Mouse (Mus musculus) stomach, postnatal 0 days (tissue): ENCODE results near the gene Dmbt1. TPM values are rescaled to one million over a fixed set of nuclear protein-coding genes. Genes with fewer than 3 reads are reported as not detected.

ENCODE experiments used
- ATAC-seq: fragments of 200-750 bp; cut with Nextera tagmentation; 2 replicates; pipeline ENCODE4 v1.8.0; 2017; ENCODE audit not compliant: low FRiP score, low TSS enrichment
- DNase-seq: peaks from one replicate; pipeline ENCODE4 v3.0.0-alpha.2; 2016; ENCODE audit warnings: low spot score
- H3K27ac ChIP-seq: fragments of 300-500 bp; sonication (generic); replicated peaks from 2 replicates; pipeline ENCODE4 v1.5.1; 2014; ENCODE audit warnings: mild to moderate bottlenecking, control low read depth
- H3K27me3 ChIP-seq: fragments of 300-500 bp; sonication (generic); 2 replicates; pipeline ENCODE4 v1.6.1; 2014; ENCODE audit warnings: low read length; ENCODE audit not compliant: control insufficient read depth, insufficient read depth
- H3K36me3 ChIP-seq: fragments of 300-500 bp; sonication (generic); 2 replicates; pipeline ENCODE4 v1.6.1; 2014; ENCODE audit warnings: low read length, mixed read lengths; ENCODE audit not compliant: control insufficient read depth, insufficient read depth
- H3K4me1 ChIP-seq: fragments of 300-500 bp; sonication (generic); replicated peaks from 2 replicates; pipeline ENCODE4 v1.6.1; 2014; ENCODE audit warnings: antibody characterized with exemption; ENCODE audit not compliant: control insufficient read depth, insufficient read depth
- H3K4me2 ChIP-seq: fragments of 300-500 bp; sonication (generic); replicated peaks from 2 replicates; pipeline ENCODE4 v1.6.1; 2014; ENCODE audit warnings: low read depth, mild to moderate bottlenecking, control low read depth, moderate library complexity
- H3K4me3 ChIP-seq: fragments of 300-500 bp; sonication (generic); 2 replicates; pipeline ENCODE4 v1.5.1; 2014; ENCODE audit warnings: low read depth, low read length, control low read depth
- H3K9ac ChIP-seq: fragments of 300-500 bp; sonication (generic); 2 replicates; pipeline ENCODE4 v1.6.1; 2014; ENCODE audit warnings: mild to moderate bottlenecking, low read length, control low read depth, mixed read lengths
- H3K9me3 ChIP-seq: fragments of 300-500 bp; sonication (generic); 2 replicates; pipeline ENCODE4 v1.6.1; 2016; ENCODE audit warnings: low read length; ENCODE audit not compliant: control insufficient read depth
- CTCF ChIP-seq: IDR thresholded peaks from 2 replicates; pipeline ENCODE4 v1.5.1; 2016; ENCODE audit warnings: antibody characterized with exemption, low read depth, mild to moderate bottlenecking, moderate library complexity
- EP300 ChIP-seq: optimal IDR thresholded peaks from 2 replicates; pipeline ENCODE3; 2016; ENCODE audit warnings: antibody characterized with exemption
- whole genome bisulfite sequencing: fragments of 180-500 bp; shearing (Covaris S2); extraction: QIAGEN DNeasy Blood & Tissue Kit; methylation state at CpG from one replicate; pipeline ENCODE4 v1.1.7; 2014; 5-methylcytosine and 5-hydroxymethylcytosine counted together
- polyA plus RNA-seq: library from polyadenylated mRNA; unstranded; fragments of >200 nt; fragmentation: Nextera tagmentation; extraction: Ambion mirVana; gene quantifications from 2 replicates; pipeline ENCODE4 v1.2.1, GENCODE M21; 2015

Dmbt1 gene
- polyA plus RNA-seq, 1 experiment from 2014 or later, result 174 TPM

DNA sequence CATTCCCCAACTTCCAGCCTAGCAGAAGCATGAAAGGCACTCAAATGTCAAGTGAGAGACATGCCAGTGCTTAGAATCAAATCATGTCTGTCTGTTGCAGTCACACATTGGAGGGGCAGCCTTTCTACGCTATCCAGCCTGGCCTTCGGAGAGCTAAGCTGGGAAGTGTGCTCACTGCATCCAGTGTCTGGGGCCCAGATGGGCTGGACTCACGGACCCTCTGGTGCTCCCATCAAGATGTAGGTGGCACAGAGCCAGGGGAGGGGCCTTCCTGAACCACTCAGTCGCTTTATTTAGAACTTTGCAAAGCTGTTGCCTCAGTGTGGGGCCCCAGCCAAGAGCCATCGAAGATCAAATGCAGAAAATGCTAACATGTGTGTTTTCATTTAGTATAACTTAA, 43.7 kb upstream of the Dmbt1 start:
- Histone ChIP-seq H3K4me3 (no peak overlapping the region), H3K4me1 (no peaks in the 10 kb centered on the region; the same call in 1 of the 2 replicates), H3K36me3 (no peaks in the 10 kb centered on the region), H3K9me3 (no peaks in the 10 kb centered on the region), H3K9ac (no peak overlapping the region), H3K4me2 (no peak overlapping the region), H3K27me3 (no peaks in the 10 kb centered on the region), H3K27ac (no peak overlapping the region)
- ATAC-seq (no peak), DNase-seq (no peak)
- TF ChIP-seq CTCF (no peak), EP300 (no peak)
- 33% methylated on average over 5 of the region's 5 CpGs for WGBS

DNA sequence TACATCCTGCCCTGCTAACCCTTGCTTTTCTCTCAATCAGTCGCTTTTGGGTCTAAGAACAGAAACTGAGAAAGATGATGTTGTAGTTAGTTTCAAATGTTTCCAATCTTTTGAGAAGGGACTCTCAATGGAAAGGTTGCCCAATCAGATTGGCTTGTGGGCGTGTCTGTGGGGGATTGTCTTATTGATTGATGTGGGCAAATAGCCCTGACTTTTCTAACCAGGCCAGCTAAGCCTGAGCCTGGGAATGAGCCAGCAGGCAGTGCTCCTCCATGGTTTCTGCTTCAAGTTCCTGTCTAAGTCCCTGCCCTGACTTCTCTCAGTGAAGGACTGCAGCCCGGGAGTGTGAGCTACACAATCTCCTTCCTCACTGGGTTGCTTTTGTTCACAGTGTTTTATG, 42.5 kb upstream of the Dmbt1 start:
- no peaks in the 10 kb centered on the region for H3K27me3 ChIP-seq
- no peaks in the 10 kb centered on the region for H3K36me3 ChIP-seq
- no peak overlapping the region for H3K4me2 ChIP-seq
- no peaks in the 10 kb centered on the region for H3K9me3 ChIP-seq
- ATAC-seq, result no peak
- no peak overlapping the region for H3K27ac ChIP-seq
- TF ChIP-seq CTCF (no peak), EP300 (no peak)
- H3K4me3 ChIP-seq, result no peak overlapping the region
- no peak overlapping the region for H3K9ac ChIP-seq
- H3K4me1 ChIP-seq, result no peaks in the 10 kb centered on the region; the same call in 1 of the 2 replicates
- DNase-seq, result no peak
- 52% methylated on average over 3 of the region's 3 CpGs for WGBS

DNA sequence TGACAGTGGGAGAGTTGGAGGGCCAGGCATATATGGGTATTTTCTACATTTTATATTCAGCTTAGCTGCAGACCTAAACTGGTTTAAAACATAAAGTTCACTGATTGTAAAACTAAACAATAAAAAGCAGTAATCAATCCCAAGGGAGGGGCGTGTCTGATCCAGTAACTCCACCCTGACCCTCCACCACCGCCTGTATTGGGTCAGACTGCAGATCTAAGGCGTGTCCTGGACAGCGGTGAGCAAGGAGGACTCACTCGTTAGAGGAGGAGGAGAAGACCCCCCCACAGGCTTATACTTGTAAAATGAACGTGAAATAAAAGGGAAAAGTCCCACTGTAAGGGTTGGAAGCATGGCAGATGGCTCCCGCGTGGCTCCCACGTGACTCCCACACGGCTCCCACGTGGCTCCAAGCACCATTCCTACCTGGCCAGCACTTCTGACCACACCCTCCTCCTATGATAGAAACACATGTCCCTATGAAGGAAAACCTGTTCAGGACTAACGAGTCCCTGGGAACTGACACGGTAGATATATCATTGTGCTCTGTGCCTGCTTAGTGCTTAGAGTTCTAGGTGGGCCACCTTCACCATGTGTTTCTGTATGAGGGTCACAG, 40.6 kb upstream of the Dmbt1 start:
- Histone ChIP-seq H3K36me3 (no peaks in the 10 kb centered on the region), H3K4me2 (no peak overlapping the region), H3K4me3 (no peak overlapping the region), H3K27me3 (no peaks in the 10 kb centered on the region), H3K9me3 (no peaks in the 10 kb centered on the region), H3K27ac (no peak overlapping the region), H3K9ac (no peak overlapping the region), H3K4me1 (no peaks in the 10 kb centered on the region)
- DNase-seq (peak; percentile 57), ATAC-seq (peak; percentile 79)
- WGBS, result 68% methylated on average over 13 of the region's 13 CpGs
- no peak for TF ChIP-seq EP300
- TF ChIP-seq CTCF, result no peak

DNA sequence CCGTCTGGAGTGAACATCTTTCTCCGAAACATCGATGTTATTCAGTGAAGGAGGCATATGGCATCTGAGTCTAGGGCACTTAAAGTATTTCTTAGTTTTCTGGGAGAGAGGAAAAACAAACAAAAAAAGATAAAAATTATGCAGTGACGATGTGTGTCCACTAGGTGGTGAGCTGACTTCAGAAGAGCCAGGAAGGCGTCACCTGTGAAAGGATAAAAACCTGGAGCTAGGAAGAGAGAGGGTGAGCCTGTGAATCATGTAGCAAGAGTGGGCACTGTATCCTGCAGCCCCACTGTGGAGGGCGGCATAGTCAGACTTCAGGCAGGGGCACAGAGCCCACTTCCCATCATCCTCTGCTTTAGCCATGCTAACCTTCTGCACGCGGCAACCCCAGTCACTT, 37.9 kb upstream of the Dmbt1 start:
- Histone ChIP-seq H3K9ac (no peak overlapping the region), H3K27ac (no peak overlapping the region), H3K4me3 (no peak overlapping the region), H3K36me3 (no peaks in the 10 kb centered on the region), H3K27me3 (no peaks in the 10 kb centered on the region), H3K9me3 (no peaks in the 10 kb centered on the region), H3K4me2 (no peak overlapping the region), H3K4me1 (no peaks in the 10 kb centered on the region)
- peak; percentile 38 for DNase-seq
- peak; percentile 48 for ATAC-seq
- WGBS, result 47% methylated on average over 8 of the region's 8 CpGs
- TF ChIP-seq EP300 (no peak), CTCF (peak; percentile 81)

DNA sequence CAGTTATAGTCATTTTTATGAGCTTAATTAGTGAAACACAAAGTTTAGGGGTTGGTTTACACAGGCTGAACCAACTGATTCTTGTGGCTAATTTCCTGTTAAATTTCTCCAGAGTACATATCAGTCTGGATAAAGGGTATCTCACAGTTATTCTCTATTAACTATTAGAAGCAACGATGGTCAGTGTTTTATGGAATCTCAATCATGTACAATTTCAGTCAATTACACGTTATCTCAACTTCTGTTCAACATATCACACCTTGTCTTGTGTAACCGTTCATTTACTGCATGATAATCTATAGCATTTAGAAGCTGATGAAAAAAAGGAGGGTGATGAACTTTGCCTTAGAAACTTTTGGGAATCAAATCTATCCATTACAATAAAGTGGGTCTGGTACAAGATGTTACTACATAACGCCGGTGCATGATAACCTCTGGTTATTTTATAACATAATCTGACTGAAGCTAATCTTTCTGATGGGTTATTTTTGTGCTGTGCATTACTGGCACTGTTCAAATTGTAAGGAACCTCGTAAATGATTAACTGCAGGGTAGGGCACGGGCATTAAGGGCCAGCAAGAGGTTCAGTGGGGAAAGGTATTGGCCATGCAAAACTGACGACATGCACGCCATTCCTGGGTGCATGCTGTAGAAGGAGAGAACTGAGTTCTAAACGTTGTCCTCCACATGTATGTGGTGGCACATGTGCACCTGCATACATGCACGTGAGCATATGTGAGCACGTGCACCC, 29.7 kb upstream of the Dmbt1 start:
- ATAC-seq (peak; percentile 69), DNase-seq (peak; percentile 51)
- Histone ChIP-seq H3K27ac (no peak overlapping the region), H3K9ac (no peak overlapping the region), H3K27me3 (no peaks in the 10 kb centered on the region), H3K36me3 (no peaks in the 10 kb centered on the region), H3K4me2 (no peak overlapping the region), H3K4me1 (no peaks in the 10 kb centered on the region), H3K9me3 (0 out of 2 replicates have a peak, but pooled peaks cover under 1% of the 10 kb centered on the region), H3K4me3 (no peak overlapping the region)
- 61% methylated on average over 12 of the region's 12 CpGs for WGBS
- TF ChIP-seq EP300 (no peak), CTCF (no peak)

DNA sequence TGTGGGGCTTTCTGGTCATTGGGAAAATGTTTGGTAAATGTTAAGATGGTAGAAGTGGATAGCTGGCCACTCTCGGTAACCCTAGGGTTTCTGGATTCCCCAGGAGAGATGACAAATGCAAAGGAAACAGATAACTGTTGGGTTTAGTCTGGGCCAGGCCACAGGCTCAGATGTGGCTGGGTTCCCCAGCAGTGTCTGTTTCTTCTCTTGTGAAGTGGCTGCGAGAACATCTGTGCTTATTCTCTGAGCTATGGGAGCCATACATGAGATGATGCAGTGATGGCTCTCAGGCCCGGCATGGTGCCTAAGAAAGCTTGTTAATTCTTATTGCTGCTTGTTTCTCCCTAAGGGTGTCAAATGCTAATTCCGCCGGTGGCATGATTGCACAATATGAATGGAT, 27.8 kb upstream of the Dmbt1 start:
- TF ChIP-seq CTCF (no peak), EP300 (no peak)
- DNase-seq (no peak), ATAC-seq (no peak)
- H3K9me3 ChIP-seq, result 0 out of 2 replicates have a peak, but pooled peaks cover 3% of the 10 kb centered on the region
- H3K36me3 ChIP-seq, result no peaks in the 10 kb centered on the region
- no peaks in the 10 kb centered on the region for H3K27me3 ChIP-seq
- H3K4me1 ChIP-seq, result no peaks in the 10 kb centered on the region
- no peak overlapping the region for H3K27ac ChIP-seq
- no peak overlapping the region for H3K9ac ChIP-seq
- H3K4me3 ChIP-seq, result no peak overlapping the region
- 84% methylated on average over 5 of the region's 5 CpGs for WGBS
- no peak overlapping the region for H3K4me2 ChIP-seq
